Mouse (Mus musculus) MEL (cell line): Measurements from ENCODE around the gene Gadd45gip1.

Experiments
- CTCF ChIP-seq, 3 experiments: IDR thresholded peaks in 2 of 3; conservative IDR thresholded peaks in 1 of 3; 2 replicates each; pipeline ENCODE4 v1.5.1; 2011 to 2012; ENCODE audit warnings: low read length in 3 of 3, low read depth in 2 of 3, mild to moderate bottlenecking in 2 of 3, improper control_type of control experiment in 1 of 3, inconsistent platforms in 1 of 3, mixed read lengths in 1 of 3, moderate library complexity in 1 of 3; ENCODE audit not compliant: control insufficient read depth in 1 of 3, insufficient read depth in 1 of 3, poor library complexity in 1 of 3, severe bottlenecking in 1 of 3
- HCFC1 ChIP-seq: IDR thresholded peaks from 2 replicates; pipeline ENCODE4 v1.6.1; 2012; ENCODE audit warnings: low read depth, mild to moderate bottlenecking, inconsistent platforms, low read length, improper control_type of control experiment, moderate library complexity
- MAX ChIP-seq: IDR thresholded peaks from 2 replicates; pipeline ENCODE4 v1.6.1; 2011; ENCODE audit warnings: low read length, improper control_type of control experiment
- MYB ChIP-seq: IDR thresholded peaks from 2 replicates; pipeline ENCODE4 v1.6.1; 2011; ENCODE audit warnings: mild to moderate bottlenecking, low read depth, low read length, improper control_type of control experiment
- NRF1 ChIP-seq: IDR thresholded peaks from 2 replicates; pipeline ENCODE4 v1.6.1; 2014; ENCODE audit warnings: low read depth, mild to moderate bottlenecking, inconsistent platforms, low read length, improper control_type of control experiment, moderate library complexity; ENCODE audit not compliant: poor library complexity, insufficient read depth, severe bottlenecking
- POLR2A ChIP-seq, 2 experiments: IDR thresholded peaks; 2 replicates each; pipeline ENCODE4 v1.6.1; 2011 to 2012; ENCODE audit warnings: low read length in 2 of 2, mild to moderate bottlenecking in 2 of 2, control low read depth in 1 of 2, improper control_type of control experiment in 1 of 2, low read depth in 1 of 2, moderate library complexity in 1 of 2; ENCODE audit not compliant: control insufficient read depth in 1 of 2, insufficient read depth in 1 of 2, poor library complexity in 1 of 2
- RCOR1 ChIP-seq: IDR thresholded peaks from 2 replicates; pipeline ENCODE4 v1.6.1; 2012; ENCODE audit warnings: low read depth, mild to moderate bottlenecking, inconsistent platforms, low read length, improper control_type of control experiment
- SMC3 ChIP-seq: IDR thresholded peaks from 2 replicates; pipeline ENCODE4 v1.6.1; 2011; ENCODE audit warnings: low read depth, low read length, improper control_type of control experiment
- USF1 ChIP-seq: IDR thresholded peaks from 2 replicates; pipeline ENCODE4 v1.6.1; 2014; ENCODE audit warnings: low read depth, mild to moderate bottlenecking, inconsistent platforms, low read length, improper control_type of control experiment, moderate library complexity
- ZC3H11A ChIP-seq: IDR thresholded peaks from 2 replicates; pipeline ENCODE4 v1.6.1; 2012; ENCODE audit warnings: low read depth, mild to moderate bottlenecking, inconsistent platforms, low read length, improper control_type of control experiment

DNA sequence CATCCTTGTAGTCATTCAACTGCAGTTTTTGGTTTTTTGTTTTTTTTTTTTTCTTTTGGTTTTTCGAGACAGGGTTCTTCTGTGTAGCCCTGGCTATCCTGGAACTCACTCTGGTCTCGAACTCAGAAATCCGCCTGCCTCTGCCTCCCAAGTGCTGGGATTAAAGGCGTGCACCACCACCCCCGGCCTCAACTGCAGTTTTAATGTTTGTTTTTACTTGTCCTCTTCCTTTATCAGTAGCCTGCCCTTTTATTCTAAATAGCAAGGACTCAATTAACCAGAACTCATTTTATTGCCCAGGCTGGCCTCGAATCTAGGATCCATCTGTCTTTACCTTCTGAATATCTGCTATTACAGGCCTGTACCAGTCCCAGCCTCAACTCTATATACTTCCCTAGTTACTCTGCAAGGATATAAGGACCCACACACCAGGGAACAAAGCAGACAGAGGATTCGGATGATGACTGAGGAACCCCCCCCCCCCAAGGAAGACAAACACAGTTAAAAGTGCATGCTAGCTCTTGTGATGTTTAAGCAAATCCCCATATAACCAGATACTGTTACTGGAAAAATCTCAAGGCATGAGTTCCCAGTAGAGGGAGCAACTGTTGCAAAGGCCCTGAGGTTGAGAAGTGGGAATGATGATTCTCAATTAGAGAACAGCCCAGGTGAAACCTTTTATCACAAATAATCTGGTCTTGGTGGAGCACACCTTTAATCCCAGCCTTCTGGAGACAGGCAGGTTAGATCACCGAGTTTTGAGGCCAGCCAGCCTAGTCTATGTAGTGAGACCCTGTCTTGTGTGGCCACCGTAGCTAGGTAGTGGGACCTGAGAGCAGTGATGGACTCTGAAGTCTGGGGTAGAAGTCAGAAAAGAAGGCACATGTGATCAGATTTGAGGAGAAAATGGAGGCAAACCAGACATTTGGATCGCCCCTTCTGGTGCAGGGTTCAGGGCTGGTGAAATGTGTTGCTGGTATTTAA is 1.7 kb downstream of the Gadd45gip1 start:
- TF ChIP-seq POLR2A (IDR thresholded peaks at IDR 0.05; ENCODE audit: control insufficient read depth in 1 of 2, insufficient read depth in 1 of 2, low read depth in 1 of 2, low read length in 2 of 2, poor library complexity in 1 of 2) = no peak
- TF ChIP-seq CTCF (IDR thresholded peaks at IDR 0.05 in 2 of 3, conservative IDR thresholded peaks at IDR 0.05 in 1 of 3; ENCODE audit: control insufficient read depth in 1 of 3, insufficient read depth in 1 of 3, low read depth in 2 of 3, low read length in 3 of 3, poor library complexity in 1 of 3, severe bottlenecking in 1 of 3) = peak in 1 of 3 experiments; percentile 12; a peak in 1 of 6 replicates
- TF ChIP-seq NRF1 = no peak
- no peak for TF ChIP-seq MAX
- TF ChIP-seq HCFC1 = no peak
- TF ChIP-seq ZC3H11A = no peak
- TF ChIP-seq SMC3 = no peak; the same call in 1 of the 2 replicates
- no peak for TF ChIP-seq RCOR1
- no peak for TF ChIP-seq USF1
- TF ChIP-seq MYB = no peak
